Mouse (Mus musculus) stomach, postnatal 0 days (tissue): ENCODE results near the gene Nlrp1b.

Experiments used
- CTCF ChIP-seq: IDR thresholded peaks from 2 replicates; pipeline ENCODE4 v1.5.1; 2016; ENCODE audit warnings: antibody characterized with exemption, low read depth, mild to moderate bottlenecking, moderate library complexity
- EP300 ChIP-seq: optimal IDR thresholded peaks from 2 replicates; pipeline ENCODE3; 2016; ENCODE audit warnings: antibody characterized with exemption

GRCm38 (mm10) chr11:71261036-71261435, 30.5 kb upstream of the Nlrp1b start:
- no peak for TF ChIP-seq CTCF
- no peak for TF ChIP-seq EP300
